Mouse (Mus musculus) MEL (cell line): ENCODE measurements at regions not wholly inside any gene's neighbourhood (a gene's known extent, or its start where the extent isn't known, plus 50 kb on each side); places are given as distances from the start of the nearest gene placed in this dataset.
A peak's percentile ranks its signal among the peaks of the same experiment; 100 is the strongest.
"Not testable (repeated sequence)": the region's sequence is repeated elsewhere in the genome, so short reads cannot be mapped to it uniquely, and the experiment has no call there.

Experiments used
- DNase-seq: peaks from one replicate; pipeline ENCODE4 v3.0.0; 2011; ENCODE audit warnings: low read depth, low spot score
- H3K27ac ChIP-seq: 2 replicates; pipeline ENCODE4 v1.5.1; 2012; ENCODE audit warnings: low read depth, mild to moderate bottlenecking, control low read depth, low read length, moderate library complexity; ENCODE audit not compliant: control insufficient read depth
- H3K27me3 ChIP-seq, 2 experiments: fragments of 150-350 bp in 1 of 2; sonication (generic) in 1 of 2; 2 replicates each; pipeline ENCODE4 v1.6.1; 2012; ENCODE audit warnings: low read length in 2 of 2, mild to moderate bottlenecking in 2 of 2, improper control_type of control experiment in 1 of 2, moderate library complexity in 1 of 2; ENCODE audit not compliant: insufficient read depth in 2 of 2, control insufficient read depth in 1 of 2
- H3K36me3 ChIP-seq, 2 experiments: 2 replicates each; pipeline ENCODE4 v1.6.1; 2012 to 2014; ENCODE audit warnings: low read length in 2 of 2, improper control_type of control experiment in 1 of 2, inconsistent platforms in 1 of 2, mild to moderate bottlenecking in 1 of 2; ENCODE audit not compliant: insufficient read depth in 2 of 2, control insufficient read depth in 1 of 2
- H3K4me1 ChIP-seq, 2 experiments: fragments of 150-350 bp in 1 of 2; sonication (generic) in 1 of 2; 2 replicates each; pipeline ENCODE4 v1.6.1; 2012; ENCODE audit warnings: low read length in 2 of 2, improper control_type of control experiment in 1 of 2, mild to moderate bottlenecking in 1 of 2; ENCODE audit not compliant: insufficient read depth in 2 of 2, control insufficient read depth in 1 of 2
- H3K4me3 ChIP-seq, 2 experiments: fragments of 150-350 bp in 1 of 2; sonication (generic) in 1 of 2; 2 replicates each; pipeline ENCODE4 v1.5.1; 2012; ENCODE audit warnings: low read depth in 2 of 2, low read length in 2 of 2, mild to moderate bottlenecking in 2 of 2, moderate library complexity in 2 of 2, control low read depth in 1 of 2, improper control_type of control experiment in 1 of 2; ENCODE audit not compliant: control insufficient read depth in 1 of 2, insufficient read depth in 1 of 2
- H3K79me2 ChIP-seq: 2 replicates; pipeline ENCODE4 v1.6.1; 2012; ENCODE audit warnings: mild to moderate bottlenecking, low read length, moderate library complexity; ENCODE audit not compliant: control insufficient read depth, poor library complexity, insufficient read depth
- H3K9ac ChIP-seq: 2 replicates; pipeline ENCODE4 v1.6.1; 2012; ENCODE audit warnings: low read depth, mild to moderate bottlenecking, control low read depth, low read length, moderate library complexity; ENCODE audit not compliant: control insufficient read depth, poor library complexity, severe bottlenecking
- H3K9me3 ChIP-seq: fragments of 150-350 bp; sonication (generic); replicated peaks from 2 replicates; pipeline ENCODE4 v1.6.1; 2012; ENCODE audit warnings: mild to moderate bottlenecking, low read length, improper control_type of control experiment, moderate library complexity; ENCODE audit not compliant: insufficient read depth
- E2F4 ChIP-seq: IDR thresholded peaks from 2 replicates; pipeline ENCODE4 v1.6.1; 2011; ENCODE audit warnings: low read depth, low read length, improper control_type of control experiment, borderline replicate concordance
- EP300 ChIP-seq, 2 experiments: IDR thresholded peaks; 2 replicates each; pipeline ENCODE4 v1.6.1; 2011; ENCODE audit warnings: improper control_type of control experiment in 2 of 2, low read length in 2 of 2, low read depth in 1 of 2, mild to moderate bottlenecking in 1 of 2
- GATA1 ChIP-seq: IDR thresholded peaks from 2 replicates; pipeline ENCODE4 v1.6.1; 2011; ENCODE audit warnings: low read depth, low read length, improper control_type of control experiment
- MEF2A ChIP-seq: IDR thresholded peaks from 2 replicates; pipeline ENCODE4 v1.6.1; 2014; ENCODE audit warnings: low read depth, mild to moderate bottlenecking, inconsistent platforms, low read length, improper control_type of control experiment; ENCODE audit not compliant: poor library complexity, insufficient replicate concordance, severe bottlenecking; ENCODE audit errors: extremely low read depth
- POLR2AphosphoS2 ChIP-seq: IDR thresholded peaks from 2 replicates; pipeline ENCODE4 v1.6.1; 2011; ENCODE audit warnings: low read length, improper control_type of control experiment
- RCOR1 ChIP-seq: IDR thresholded peaks from 2 replicates; pipeline ENCODE4 v1.6.1; 2012; ENCODE audit warnings: low read depth, mild to moderate bottlenecking, inconsistent platforms, low read length, improper control_type of control experiment
- TBP ChIP-seq: IDR thresholded peaks from 2 replicates; pipeline ENCODE4 v1.8.0; 2011; ENCODE audit warnings: low read depth, low read length, improper control_type of control experiment

- H3K27ac ChIP-seq, DNase-seq, H3K4me1 ChIP-seq, H3K79me2 ChIP-seq, H3K4me3 ChIP-seq, H3K27me3 ChIP-seq, H3K9me3 ChIP-seq, H3K36me3 ChIP-seq, H3K9ac ChIP-seq: not testable (repeated sequence)
Measured at GRCm38 (mm10) chrX:122307981-122308380, 89.2 kb downstream of the Nap1l3 start.

- Histone ChIP-seq H3K27me3 (no peaks in the 10 kb centered on the region), H3K36me3 (no peaks in the 10 kb centered on the region), H3K4me1 (no peaks in the 10 kb centered on the region), H3K4me3 (no peak overlapping the region), H3K79me2 (no peaks in the 10 kb centered on the region), H3K9me3 (no peaks in the 10 kb centered on the region), H3K27ac (no peak overlapping the region), H3K9ac (no peak overlapping the region)
- no peak for TF ChIP-seq POLR2AphosphoS2
- TF ChIP-seq MEF2A: no peak
- no peak for TF ChIP-seq E2F4
- no peak for TF ChIP-seq TBP
- no peak for DNase-seq
Measured at GRCm38 (mm10) chrX:122298226-122298625, 99.0 kb downstream of the Nap1l3 start.

GRCm38 (mm10) chrX:122271195-122271594 lies 126.0 kb downstream of the Nap1l3 start:
- H3K27ac ChIP-seq: peak overlapping the region; percentile 39
- H3K4me1 ChIP-seq, H3K9me3 ChIP-seq, H3K36me3 ChIP-seq, H3K79me2 ChIP-seq, H3K4me3 ChIP-seq, H3K27me3 ChIP-seq, H3K9ac ChIP-seq: not testable (repeated sequence)
- TF ChIP-seq EP300 (IDR thresholded peaks at IDR 0.05; ENCODE audit: low read depth in 1 of 2, low read length in 2 of 2): peak; percentile 73 to 84
- TF ChIP-seq RCOR1: 0 out of 2 replicates have a peak, but pooled peaks have one; percentile 16
- TF ChIP-seq GATA1: peak; percentile 72
- peak; percentile 66 for DNase-seq
